Mouse (Mus musculus): ENCODE data around the gene Eaf1. TPM values are rescaled to one million over a fixed set of nuclear protein-coding genes. Genes with fewer than 3 reads are reported as not detected.

Gene Eaf1
- polyA plus RNA-seq, 1 experiment from 2014 or later: 11.4 TPM

- no peak overlapping the region for H3K9ac ChIP-seq (replicated peaks; ENCODE audit: low read depth, low read length)
- no peak overlapping the region for H3K4me3 ChIP-seq (replicated peaks; ENCODE audit: low read length)
- WGBS: 68% methylated on average over 4 of the region's 4 CpGs
Observed at GRCm38 (mm10) chr14:31469711-31470110, 24.5 kb upstream of the Eaf1 start.

GRCm38 (mm10) chr14:31472451-31473061, 21.6 kb upstream of the Eaf1 start:
- no peak overlapping the region for H3K27ac ChIP-seq (ENCODE audit: low read length)
- 3% methylated on average over 5 of the region's 5 CpGs for WGBS
- H3K4me3 ChIP-seq (replicated peaks; ENCODE audit: low read length): no peak overlapping the region
- H3K27me3 ChIP-seq (replicated peaks; ENCODE audit: control insufficient read depth, insufficient read depth, low read length): no peaks in the 10 kb centered on the region
- no peaks in the 10 kb centered on the region for H3K4me1 ChIP-seq (replicated peaks; ENCODE audit: control insufficient read depth, insufficient read depth, low read length)
- no peaks in the 10 kb centered on the region for H3K36me3 ChIP-seq (ENCODE audit: control insufficient read depth, insufficient read depth)
- no peak overlapping the region for H3K9ac ChIP-seq (replicated peaks; ENCODE audit: low read depth, low read length)
- H3K4me2 ChIP-seq (ENCODE audit: low read length): no peak overlapping the region
- H3K9me3 ChIP-seq (ENCODE audit: control insufficient read depth, low read length): no peaks in the 10 kb centered on the region
- no peak for ATAC-seq

More at GRCm38 (mm10) chr14:31469711-31470110, 24.5 kb upstream of the Eaf1 start:
- no peaks in the 10 kb centered on the region for H3K27me3 ChIP-seq (replicated peaks; ENCODE audit: control insufficient read depth, insufficient read depth, low read length)
- no peak overlapping the region for H3K4me2 ChIP-seq (ENCODE audit: low read length)
- H3K4me1 ChIP-seq (replicated peaks; ENCODE audit: control insufficient read depth, insufficient read depth, low read length): no peaks in the 10 kb centered on the region
- H3K9me3 ChIP-seq (ENCODE audit: control insufficient read depth, low read length): no peaks in the 10 kb centered on the region
- H3K27ac ChIP-seq (ENCODE audit: low read length): no peak overlapping the region
- no peaks in the 10 kb centered on the region for H3K36me3 ChIP-seq (ENCODE audit: control insufficient read depth, insufficient read depth)
- no peak for ATAC-seq

- H3K4me3 ChIP-seq (replicated peaks; ENCODE audit: low read length): no peak overlapping the region
- no peaks in the 10 kb centered on the region for H3K9me3 ChIP-seq (ENCODE audit: control insufficient read depth, low read length)
- no peak overlapping the region for H3K4me2 ChIP-seq (ENCODE audit: low read length)
- H3K27ac ChIP-seq (ENCODE audit: low read length): no peak overlapping the region
- WGBS: 80% methylated on average over 2 of the region's 2 CpGs
- no peaks in the 10 kb centered on the region for H3K27me3 ChIP-seq (replicated peaks; ENCODE audit: control insufficient read depth, insufficient read depth, low read length)
- ATAC-seq: no peak
- no peak overlapping the region for H3K9ac ChIP-seq (replicated peaks; ENCODE audit: low read depth, low read length)
- H3K4me1 ChIP-seq (replicated peaks; ENCODE audit: control insufficient read depth, insufficient read depth, low read length): no peaks in the 10 kb centered on the region
- H3K36me3 ChIP-seq (ENCODE audit: control insufficient read depth, insufficient read depth): peaks cover 4% of the 10 kb centered on the region; the same call in 1 of the 2 replicates
Observed at GRCm38 (mm10) chr14:31473297-31473696, 20.9 kb upstream of the Eaf1 start.

GRCm38 (mm10) chr14:31482417-31482816, 11.8 kb upstream of the Eaf1 start:
- no peak overlapping the region for H3K4me3 ChIP-seq (replicated peaks; ENCODE audit: low read length)
- no peaks in the 10 kb centered on the region for H3K9me3 ChIP-seq (ENCODE audit: control insufficient read depth, low read length)
- H3K27me3 ChIP-seq (replicated peaks; ENCODE audit: control insufficient read depth, insufficient read depth, low read length): no peaks in the 10 kb centered on the region
- H3K36me3 ChIP-seq (ENCODE audit: control insufficient read depth, insufficient read depth): peaks cover 51% of the 10 kb centered on the region
- no peak overlapping the region for H3K27ac ChIP-seq (ENCODE audit: low read length)
- ATAC-seq: no peak
- 91% methylated on average over 5 of the region's 5 CpGs for WGBS
- H3K4me2 ChIP-seq (ENCODE audit: low read length): no peak overlapping the region
- no peak overlapping the region for H3K9ac ChIP-seq (replicated peaks; ENCODE audit: low read depth, low read length)
- no peaks in the 10 kb centered on the region for H3K4me1 ChIP-seq (replicated peaks; ENCODE audit: control insufficient read depth, insufficient read depth, low read length)

GRCm38 (mm10) chr14:31486465-31486864, 7.7 kb upstream of the Eaf1 start:
- Histone ChIP-seq H3K27ac (ENCODE audit: low read length) (no peak overlapping the region), H3K36me3 (ENCODE audit: control insufficient read depth, insufficient read depth) (peaks cover 37% of the 10 kb centered on the region), H3K4me3 (replicated peaks; ENCODE audit: low read length) (no peak overlapping the region), H3K9me3 (ENCODE audit: control insufficient read depth, low read length) (no peaks in the 10 kb centered on the region), H3K27me3 (replicated peaks; ENCODE audit: control insufficient read depth, insufficient read depth, low read length) (no peaks in the 10 kb centered on the region), H3K4me1 (replicated peaks; ENCODE audit: control insufficient read depth, insufficient read depth, low read length) (no peaks in the 10 kb centered on the region), H3K4me2 (ENCODE audit: low read length) (no peak overlapping the region), H3K9ac (replicated peaks; ENCODE audit: low read depth, low read length) (no peak overlapping the region)
- no peak for ATAC-seq
- 88% methylated on average over 4 of the region's 4 CpGs for WGBS

GRCm38 (mm10) chr14:31488055-31488454, 6.1 kb upstream of the Eaf1 start:
- whole genome bisulfite sequencing: 95% methylated on average over 6 of the region's 6 CpGs
- Histone ChIP-seq H3K9ac (replicated peaks; ENCODE audit: low read depth, low read length) (no peak overlapping the region), H3K27me3 (replicated peaks; ENCODE audit: control insufficient read depth, insufficient read depth, low read length) (no peaks in the 10 kb centered on the region), H3K4me2 (ENCODE audit: low read length) (no peak overlapping the region), H3K27ac (ENCODE audit: low read length) (no peak overlapping the region), H3K9me3 (ENCODE audit: control insufficient read depth, low read length) (no peaks in the 10 kb centered on the region), H3K4me1 (replicated peaks; ENCODE audit: control insufficient read depth, insufficient read depth, low read length) (peaks cover 4% of the 10 kb centered on the region), H3K36me3 (ENCODE audit: control insufficient read depth, insufficient read depth) (peaks cover 25% of the 10 kb centered on the region), H3K4me3 (replicated peaks; ENCODE audit: low read length) (no peak overlapping the region)
- no peak for ATAC-seq

- H3K9ac ChIP-seq (replicated peaks; ENCODE audit: low read depth, low read length): peak overlapping the region; percentile 94
- peak overlapping the region; percentile 95 for H3K4me2 ChIP-seq (ENCODE audit: low read length)
- no peak overlapping the region for H3K27ac ChIP-seq (ENCODE audit: low read length)
- ATAC-seq: no peak
- 58% methylated on average over 9 of the region's 9 CpGs for WGBS
- peaks cover 9% of the 10 kb centered on the region for H3K36me3 ChIP-seq (ENCODE audit: control insufficient read depth, insufficient read depth)
- H3K9me3 ChIP-seq (ENCODE audit: control insufficient read depth, low read length): no peaks in the 10 kb centered on the region
- H3K27me3 ChIP-seq (replicated peaks; ENCODE audit: control insufficient read depth, insufficient read depth, low read length): no peaks in the 10 kb centered on the region
- H3K4me3 ChIP-seq (replicated peaks; ENCODE audit: low read length): peak overlapping the region; percentile 72
- peaks cover 30% of the 10 kb centered on the region for H3K4me1 ChIP-seq (replicated peaks; ENCODE audit: control insufficient read depth, insufficient read depth, low read length)
Observed at GRCm38 (mm10) chr14:31493901-31494300, 298 bp upstream of the Eaf1 start.

- peak; percentile 98 for ATAC-seq
Observed at GRCm38 (mm10) chr14:31494975-31495455, 816 bp downstream of the Eaf1 start, which contains the start of gene Mettl6. Gene Mettl6, minus strand, starts transcription at chr14:31495040.

GRCm38 (mm10) chr14:31495538-31495937, 1.3 kb downstream of the Eaf1 start:
- Histone ChIP-seq H3K36me3 (ENCODE audit: control insufficient read depth, insufficient read depth) (peaks cover 5% of the 10 kb centered on the region), H3K27ac (ENCODE audit: low read length) (peak overlapping the region; percentile 92), H3K27me3 (replicated peaks; ENCODE audit: control insufficient read depth, insufficient read depth, low read length) (no peaks in the 10 kb centered on the region), H3K4me3 (replicated peaks; ENCODE audit: low read length) (peak overlapping the region; percentile 72), H3K4me1 (replicated peaks; ENCODE audit: control insufficient read depth, insufficient read depth, low read length) (peaks cover 30% of the 10 kb centered on the region), H3K9me3 (ENCODE audit: control insufficient read depth, low read length) (no peaks in the 10 kb centered on the region), H3K9ac (replicated peaks; ENCODE audit: low read depth, low read length) (peak overlapping the region; percentile 94), H3K4me2 (ENCODE audit: low read length) (peak overlapping the region; percentile 86)
- 7% methylated on average over 8 of the region's 8 CpGs for WGBS
- ATAC-seq: no peak

More at GRCm38 (mm10) chr14:31494975-31495455, 816 bp downstream of the Eaf1 start, which contains the start of gene Mettl6:
- Histone ChIP-seq H3K4me1 (replicated peaks; ENCODE audit: control insufficient read depth, insufficient read depth, low read length) (peaks cover 30% of the 10 kb centered on the region), H3K9me3 (ENCODE audit: control insufficient read depth, low read length) (no peaks in the 10 kb centered on the region), H3K27me3 (replicated peaks; ENCODE audit: control insufficient read depth, insufficient read depth, low read length) (no peaks in the 10 kb centered on the region), H3K27ac (ENCODE audit: low read length) (peak within 1 kb of the TSS; percentile 92), H3K4me2 (ENCODE audit: low read length) (peak within 1 kb of the TSS; percentile 95), H3K4me3 (replicated peaks; ENCODE audit: low read length) (peak within 1 kb of the TSS; percentile 72), H3K36me3 (ENCODE audit: control insufficient read depth, insufficient read depth) (peaks cover 5% of the 10 kb centered on the region), H3K9ac (replicated peaks; ENCODE audit: low read depth, low read length) (peak within 1 kb of the TSS; percentile 94)
- WGBS: under 1% methylated on average over 49 of the region's 49 CpGs

All from forebrain, embryonic 16.5 days (tissue).